Mouse (Mus musculus): ENCODE measurements around the gene Dnaic2.
A peak's percentile ranks its signal among the peaks of the same experiment; 100 is the strongest.

Dnaic2 gene

GRCm38 (mm10) chr11:114764820-114765818, 37.9 kb downstream of the Dnaic2 start, which contains the start of gene Kif19a:
TSS of gene Kif19a (plus strand) at chr11:114765388.
- peak; percentile 50 for DNase-seq

GRCm38 (mm10) chr11:114769911-114770310, 42.7 kb downstream of the Dnaic2 start:
- DNase-seq, result no peak

GRCm38 (mm10) chr11:114771896-114772295, 44.7 kb downstream of the Dnaic2 start:
- DNase-seq, result no peak

- DNase-seq, result no peak
These were observed 52.9 kb downstream of the Dnaic2 start for GRCm38 (mm10) chr11:114780076-114780475.

GRCm38 (mm10) chr11:114785892-114786291, 58.7 kb downstream of the Dnaic2 start:
- DNase-seq, result peak; percentile 32

- DNase-seq, result peak; percentile 35
These were observed 59.1 kb downstream of the Dnaic2 start for GRCm38 (mm10) chr11:114786326-114786725.

GRCm38 (mm10) chr11:114787611-114788010, 60.4 kb downstream of the Dnaic2 start:
- peak; percentile 59 for DNase-seq

GRCm38 (mm10) chr11:114789061-114789714, 62.0 kb downstream of the Dnaic2 start:
- peak; percentile 86 for DNase-seq

- peak; percentile 62 for DNase-seq
These were observed 62.5 kb downstream of the Dnaic2 start for GRCm38 (mm10) chr11:114789716-114790115.

GRCm38 (mm10) chr11:114790171-114790570, 63.0 kb downstream of the Dnaic2 start:
- peak; percentile 67 for DNase-seq

- peak; percentile 68 for DNase-seq
These were observed 63.6 kb downstream of the Dnaic2 start for GRCm38 (mm10) chr11:114790841-114791240.

GRCm38 (mm10) chr11:114791351-114791889, 64.2 kb downstream of the Dnaic2 start:
- DNase-seq, result no peak

GRCm38 (mm10) chr11:114791891-114792411, 64.7 kb downstream of the Dnaic2 start:
- DNase-seq, result peak; percentile 85

- DNase-seq, result peak; percentile 53
These were observed 65.8 kb downstream of the Dnaic2 start for GRCm38 (mm10) chr11:114792931-114793494.

GRCm38 (mm10) chr11:114793868-114794545, 66.8 kb downstream of the Dnaic2 start:
- DNase-seq, result peak; percentile 75

- no peak for DNase-seq
These were observed 67.5 kb downstream of the Dnaic2 start for GRCm38 (mm10) chr11:114794691-114795090.

- peak; percentile 96 for DNase-seq
These were observed 68.1 kb downstream of the Dnaic2 start for GRCm38 (mm10) chr11:114795231-114795746.

- peak; percentile 83 for DNase-seq
These were observed 68.7 kb downstream of the Dnaic2 start, which contains the start of gene Btbd17 for GRCm38 (mm10) chr11:114795848-114796322. TSS of gene Btbd17 (minus strand) at chr11:114795945.

- peak; percentile 59 for DNase-seq
These were observed 70.0 kb downstream of the Dnaic2 start for GRCm38 (mm10) chr11:114797176-114797575.

GRCm38 (mm10) chr11:114797981-114798380, 70.8 kb downstream of the Dnaic2 start:
- peak; percentile 31 for DNase-seq

- DNase-seq, result no peak
These were observed 71.4 kb downstream of the Dnaic2 start, which contains the start of gene Gpr142 for GRCm38 (mm10) chr11:114798624-114799023. TSS of gene Gpr142 (plus strand) at chr11:114798924.

Measured in cerebellum, adult 9-11 months (tissue).